Mouse (Mus musculus) G1E (cell line): ENCODE results near the gene Cs.
"Not testable (repeated sequence)": the region's sequence is repeated elsewhere in the genome, so short reads cannot be mapped to it uniquely, and the experiment has no call there.

Experiments
- CTCF ChIP-seq: IDR thresholded peaks from 2 replicates; pipeline ENCODE4 v1.5.1; 2012; ENCODE audit warnings: low read depth, low read length, inconsistent platforms, mixed read lengths
- TAL1 ChIP-seq: conservative IDR thresholded peaks from 2 replicates; pipeline ENCODE4 v1.6.1; 2012; ENCODE audit warnings: low read depth, low read length, inconsistent platforms, mixed read lengths

DNA sequence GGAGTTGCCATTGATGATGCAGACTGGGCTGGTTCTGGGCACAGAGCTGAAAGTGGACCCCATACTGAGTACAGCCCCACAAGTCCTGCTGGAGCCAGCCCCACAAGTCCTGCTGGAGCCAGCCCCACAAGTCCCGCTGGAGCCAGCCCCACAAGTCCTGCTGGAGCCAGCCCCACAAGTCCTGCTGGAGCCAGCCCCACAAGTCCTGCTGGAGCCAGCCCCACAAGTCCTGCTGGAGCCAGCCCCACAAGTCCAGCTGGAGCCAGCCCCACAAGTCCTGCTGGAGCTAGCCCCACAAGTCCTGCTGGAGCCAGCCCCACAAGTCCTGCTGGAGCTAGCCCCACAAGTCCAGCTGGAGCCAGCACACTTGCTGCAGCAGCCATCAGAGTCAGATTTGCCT lies 46.9 kb upstream of the Cs start:
- TF ChIP-seq CTCF, TAL1: not testable (repeated sequence)
